Mouse (Mus musculus) heart, adult 11 months (tissue): ENCODE results near the gene Rgs7.

Experiments
- DNase-seq: peaks from one replicate; pipeline ENCODE4 v3.0.0; 2022

Gene Rgs7

GRCm38 (mm10) chr1:175299603-175300397 is 192.5 kb downstream of the Rgs7 start:
- no peak for DNase-seq

- DNase-seq = no peak
These were observed 195.4 kb downstream of the Rgs7 start for GRCm38 (mm10) chr1:175296906-175297305.

GRCm38 (mm10) chr1:175290072-175290471 is 202.2 kb downstream of the Rgs7 start:
- DNase-seq = no peak

GRCm38 (mm10) chr1:175262341-175262740 is 230.0 kb downstream of the Rgs7 start:
- DNase-seq = no peak

GRCm38 (mm10) chr1:175259374-175259773 is 232.9 kb downstream of the Rgs7 start:
- DNase-seq = no peak

GRCm38 (mm10) chr1:175255224-175255623 is 237.1 kb downstream of the Rgs7 start:
- no peak for DNase-seq

- no peak for DNase-seq
These were observed 237.6 kb downstream of the Rgs7 start for GRCm38 (mm10) chr1:175254724-175255123.

- DNase-seq = no peak
These were observed 250.2 kb downstream of the Rgs7 start for GRCm38 (mm10) chr1:175242135-175242534.

- no peak for DNase-seq
These were observed 252.2 kb downstream of the Rgs7 start for GRCm38 (mm10) chr1:175240137-175240536.

- DNase-seq = peak; percentile 39
These were observed 270.5 kb downstream of the Rgs7 start for GRCm38 (mm10) chr1:175221593-175222500.

GRCm38 (mm10) chr1:175219563-175219962 is 272.7 kb downstream of the Rgs7 start:
- peak; percentile 18 for DNase-seq

- no peak for DNase-seq
These were observed 285.3 kb downstream of the Rgs7 start for GRCm38 (mm10) chr1:175207004-175207403.

GRCm38 (mm10) chr1:175205633-175206032 is 286.7 kb downstream of the Rgs7 start:
- no peak for DNase-seq

GRCm38 (mm10) chr1:175203544-175203943 is 288.8 kb downstream of the Rgs7 start:
- DNase-seq = no peak

GRCm38 (mm10) chr1:175202902-175203301 is 289.4 kb downstream of the Rgs7 start:
- DNase-seq = no peak

GRCm38 (mm10) chr1:175198881-175199280 is 293.4 kb downstream of the Rgs7 start:
- no peak for DNase-seq

GRCm38 (mm10) chr1:175195806-175196205 is 296.5 kb downstream of the Rgs7 start:
- no peak for DNase-seq

GRCm38 (mm10) chr1:175188186-175188585 is 304.1 kb downstream of the Rgs7 start:
- no peak for DNase-seq

GRCm38 (mm10) chr1:175185211-175185610 is 307.1 kb downstream of the Rgs7 start:
- no peak for DNase-seq

GRCm38 (mm10) chr1:175184736-175185135 is 307.6 kb downstream of the Rgs7 start:
- DNase-seq = no peak

GRCm38 (mm10) chr1:175178733-175179132 is 313.6 kb downstream of the Rgs7 start:
- DNase-seq = no peak

GRCm38 (mm10) chr1:175174918-175175675 is 317.2 kb downstream of the Rgs7 start:
- no peak for DNase-seq

GRCm38 (mm10) chr1:175155469-175155868 is 336.8 kb downstream of the Rgs7 start:
- DNase-seq = no peak
